Mouse (Mus musculus) kidney, postnatal 0 days (tissue): ENCODE measurements at regions not wholly inside any gene's neighbourhood (a gene's known extent, or its start where the extent isn't known, plus 50 kb on each side); places are given as distances from the start of the nearest gene placed in this dataset.

Source experiments
- ATAC-seq: fragments of 200-750 bp; cut with Nextera tagmentation; replicated peaks from 2 replicates; pipeline ENCODE4 v1.8.0; 2017; ENCODE audit warnings: low read depth, moderate number of reproducible peaks, moderate TSS enrichment, moderate library complexity; ENCODE audit not compliant: low FRiP score
- DNase-seq: peaks from one replicate; pipeline ENCODE4 v3.0.0-alpha.2; 2016; ENCODE audit warnings: low spot score
- H3K27ac ChIP-seq: fragments of 300-500 bp; sonication (generic); 2 replicates; pipeline ENCODE4 v1.5.1; 2014; ENCODE audit warnings: mild to moderate bottlenecking
- H3K27me3 ChIP-seq: fragments of 300-500 bp; sonication (generic); 2 replicates; pipeline ENCODE4 v1.6.1; 2014; ENCODE audit warnings: low read length, mixed read lengths; ENCODE audit not compliant: insufficient read depth
- H3K36me3 ChIP-seq: fragments of 300-500 bp; sonication (generic); 2 replicates; pipeline ENCODE4 v1.6.1; 2014; ENCODE audit warnings: low read length, mixed read lengths; ENCODE audit not compliant: insufficient read depth
- H3K4me1 ChIP-seq: fragments of 300-500 bp; sonication (generic); replicated peaks from 2 replicates; pipeline ENCODE4 v1.6.1; 2014; ENCODE audit warnings: antibody characterized with exemption, low read length, mixed read lengths; ENCODE audit not compliant: insufficient read depth
- H3K4me2 ChIP-seq: fragments of 300-500 bp; sonication (generic); 2 replicates; pipeline ENCODE4 v1.6.1; 2014; ENCODE audit warnings: mild to moderate bottlenecking, low read length, moderate library complexity, mixed read lengths
- H3K4me3 ChIP-seq: fragments of 300-500 bp; sonication (generic); replicated peaks from 2 replicates; pipeline ENCODE4 v1.5.1; 2014; ENCODE audit warnings: low read depth, low read length
- H3K9ac ChIP-seq: fragments of 300-500 bp; sonication (generic); 2 replicates; pipeline ENCODE4 v1.6.1; 2014; ENCODE audit warnings: low read depth, low read length
- H3K9me3 ChIP-seq: fragments of 300-500 bp; sonication (generic); replicated peaks from 2 replicates; pipeline ENCODE4 v1.6.1; 2016; ENCODE audit warnings: low read length, inconsistent platforms, mixed read lengths
- CTCF ChIP-seq: IDR thresholded peaks from 2 replicates; pipeline ENCODE4 v1.5.1; 2016; ENCODE audit warnings: antibody characterized with exemption, low read depth, mild to moderate bottlenecking, moderate library complexity
- WGBS: fragments of 180-500 bp; shearing (Covaris S2); extraction: QIAGEN DNeasy Blood & Tissue Kit; methylation state at CpG from one replicate; pipeline ENCODE4 v1.1.7; 2014; 5-methylcytosine and 5-hydroxymethylcytosine counted together

DNA sequence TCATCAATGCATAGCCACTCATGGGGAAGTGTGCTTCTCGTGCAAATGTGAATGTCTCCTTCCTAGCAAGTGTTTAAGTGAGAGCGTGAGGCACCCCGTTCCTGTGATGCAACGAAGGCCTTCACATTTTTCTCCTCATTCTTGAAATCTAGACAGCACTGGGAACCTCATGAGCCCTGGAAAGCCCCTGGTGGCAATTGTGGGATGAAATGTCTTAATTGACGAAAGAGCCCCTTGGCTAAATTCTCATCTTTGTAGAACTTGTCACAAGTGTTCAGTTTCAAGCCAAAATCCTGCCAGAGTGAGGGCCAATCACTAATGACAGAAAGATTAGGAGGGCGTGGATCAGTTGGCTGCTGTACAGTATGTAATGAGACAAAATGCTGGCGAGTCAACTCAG lies 208.6 kb upstream of the Gmds start:
- no peak overlapping the region for H3K27ac ChIP-seq
- WGBS: 71% methylated on average over 7 of the region's 7 CpGs
- H3K36me3 ChIP-seq: no peaks in the 10 kb centered on the region
- H3K4me3 ChIP-seq: no peak overlapping the region
- ATAC-seq (no peak), DNase-seq (no peak)
- H3K4me1 ChIP-seq: no peaks in the 10 kb centered on the region
- no peak for TF ChIP-seq CTCF
- H3K27me3 ChIP-seq: no peaks in the 10 kb centered on the region
- H3K9ac ChIP-seq: no peak overlapping the region
- H3K4me2 ChIP-seq: no peak overlapping the region
- H3K9me3 ChIP-seq: no peaks in the 10 kb centered on the region

DNA sequence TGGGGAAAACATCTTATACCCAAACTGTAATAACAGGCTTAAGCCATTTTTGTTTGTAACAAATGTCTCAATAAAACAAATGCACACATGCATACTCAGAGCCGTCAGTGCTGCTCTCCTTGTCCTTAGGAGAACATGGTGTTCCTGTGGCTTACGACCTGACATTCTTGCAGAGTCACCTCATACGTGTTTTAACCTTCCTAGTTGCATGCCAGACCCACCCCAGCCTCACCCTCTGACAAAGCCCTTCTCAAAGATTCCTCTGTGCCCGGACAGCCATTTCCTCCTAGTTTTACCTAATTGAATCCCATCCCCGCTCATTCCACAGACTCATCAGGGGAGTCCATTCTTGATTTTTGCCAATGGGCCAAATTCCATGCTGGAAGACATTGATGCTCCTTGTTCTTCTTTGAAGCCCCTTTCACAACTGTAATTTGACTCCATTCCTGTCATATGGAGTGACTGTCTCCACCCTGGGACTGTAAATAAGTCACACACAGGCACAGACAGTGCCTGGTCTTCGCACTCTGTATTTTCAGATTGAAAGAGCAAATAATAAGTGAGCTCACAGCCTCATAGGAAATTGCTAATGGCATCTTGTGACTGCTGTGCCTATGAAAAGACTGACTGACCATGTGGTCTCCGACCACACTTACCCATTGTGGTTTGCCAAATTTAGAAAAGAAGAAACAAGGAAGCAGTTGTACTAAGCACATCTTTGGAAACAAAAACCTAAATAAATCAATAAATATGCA lies 206.6 kb upstream of the Gmds start:
- Histone ChIP-seq H3K9me3 (no peaks in the 10 kb centered on the region), H3K9ac (no peak overlapping the region), H3K4me2 (no peak overlapping the region), H3K27ac (no peak overlapping the region), H3K4me3 (no peak overlapping the region), H3K36me3 (no peaks in the 10 kb centered on the region), H3K4me1 (no peaks in the 10 kb centered on the region), H3K27me3 (no peaks in the 10 kb centered on the region)
- WGBS: 66% methylated on average over 7 of the region's 7 CpGs
- DNase-seq (no peak), ATAC-seq (no peak)
- TF ChIP-seq CTCF: no peak

GRCm38 (mm10) chr13:32541611-32542010 lies 203.1 kb upstream of the Gmds start:
- TF ChIP-seq CTCF: no peak
- no peak for ATAC-seq

DNA sequence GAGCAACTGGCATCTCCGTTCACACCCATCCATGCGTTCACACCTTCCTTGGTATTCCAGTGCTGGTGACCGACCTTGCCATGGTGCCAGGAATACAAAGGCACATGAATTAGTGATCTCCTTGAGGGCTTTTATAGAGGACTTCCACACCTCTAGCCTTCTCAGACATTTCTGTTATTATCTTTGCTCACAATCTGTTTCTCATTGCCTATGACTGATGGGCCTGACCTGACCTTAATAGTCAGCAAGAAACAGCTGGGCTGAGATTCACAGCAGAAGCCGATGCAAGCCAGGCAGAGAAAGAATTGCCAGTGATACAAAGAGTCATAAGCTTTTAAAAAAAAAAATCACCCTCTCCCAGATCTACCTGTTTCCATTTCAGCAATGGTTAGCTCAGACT lies 197.7 kb upstream of the Gmds start:
- no peak for DNase-seq
- no peak for TF ChIP-seq CTCF
- Histone ChIP-seq H3K36me3 (no peaks in the 10 kb centered on the region), H3K9me3 (no peaks in the 10 kb centered on the region), H3K4me1 (no peaks in the 10 kb centered on the region), H3K27me3 (no peaks in the 10 kb centered on the region), H3K4me3 (no peak overlapping the region), H3K4me2 (no peak overlapping the region), H3K9ac (no peak overlapping the region), H3K27ac (no peak overlapping the region)
- 64% methylated on average over 4 of the region's 4 CpGs for WGBS
- no peak for ATAC-seq

More at GRCm38 (mm10) chr13:32541611-32542010, 203.1 kb upstream of the Gmds start:
- Histone ChIP-seq H3K4me1 (no peaks in the 10 kb centered on the region), H3K27me3 (no peaks in the 10 kb centered on the region), H3K36me3 (no peaks in the 10 kb centered on the region), H3K9ac (no peak overlapping the region), H3K4me2 (no peak overlapping the region), H3K4me3 (no peak overlapping the region), H3K9me3 (no peaks in the 10 kb centered on the region), H3K27ac (no peak overlapping the region)
- DNase-seq: no peak
- WGBS: 95% methylated on average over 1 of the region's 1 CpGs

- Histone ChIP-seq H3K9me3 (no peaks in the 10 kb centered on the region), H3K4me1 (no peaks in the 10 kb centered on the region), H3K27ac (no peak overlapping the region), H3K4me3 (no peak overlapping the region), H3K27me3 (no peaks in the 10 kb centered on the region), H3K36me3 (no peaks in the 10 kb centered on the region), H3K9ac (no peak overlapping the region), H3K4me2 (no peak overlapping the region)
- 89% methylated on average over 4 of the region's 4 CpGs for WGBS
- ATAC-seq (no peak), DNase-seq (no peak)
- TF ChIP-seq CTCF: no peak
Observed at GRCm38 (mm10) chr13:32535602-32536001, 197.1 kb upstream of the Gmds start.

DNA sequence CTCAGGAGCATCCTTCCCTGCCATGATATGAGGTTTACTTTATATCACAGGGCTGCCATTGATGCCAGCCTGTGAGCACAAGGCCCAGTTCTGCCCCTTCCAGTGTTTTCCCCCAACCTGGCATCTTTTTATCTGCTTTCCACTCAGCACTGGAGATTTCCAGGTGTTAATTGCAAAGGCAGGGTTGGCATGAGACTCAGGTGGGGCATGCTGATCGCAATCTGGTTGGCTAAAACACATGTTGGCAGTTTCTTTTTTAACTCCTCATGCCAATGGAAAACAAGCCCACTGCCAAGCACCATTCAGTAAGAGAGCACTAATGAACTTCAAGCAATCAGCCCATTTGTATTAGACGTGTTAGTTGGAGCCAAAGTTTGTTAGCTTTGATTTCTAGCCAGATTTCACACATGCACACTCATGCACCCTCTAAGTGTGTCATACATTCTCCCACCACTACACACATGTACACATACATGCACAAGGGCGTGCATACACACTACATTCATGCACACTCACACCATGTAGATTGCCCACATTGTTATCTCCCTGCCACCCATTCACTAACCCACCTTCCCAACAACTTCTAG lies 192.5 kb upstream of the Gmds start:
- no peak for TF ChIP-seq CTCF
- Histone ChIP-seq H3K27ac (no peak overlapping the region), H3K4me1 (no peaks in the 10 kb centered on the region), H3K27me3 (no peaks in the 10 kb centered on the region), H3K4me2 (no peak overlapping the region), H3K9ac (no peak overlapping the region), H3K36me3 (no peaks in the 10 kb centered on the region), H3K4me3 (no peak overlapping the region), H3K9me3 (no peaks in the 10 kb centered on the region)
- 81% methylated on average over 3 of the region's 3 CpGs for WGBS
- ATAC-seq (no peak), DNase-seq (no peak)
